Comparison of ENCODE assay signal across 17 mouse cellular contexts in genomic region chr9:24178744-24179143, GRCm38 (mm10).
"Had no signal": no experiment of that assay in that cellular context is flagged by ENCODE, and none has a peak within 500 bp of the region (broad histone marks: within the 10 kb centered on the region; RNA-seq: fewer than 3 reads in every experiment).

No protein-coding gene starts in this region.

- H3K4me2 ChIP-seq: lung, embryonic 15.5 days; midbrain, embryonic 13.5 days; midbrain, embryonic 15.5 days; neural tube, embryonic 12.5 days; stomach, embryonic 15.5 days had no signal

- H3K36me3 ChIP-seq: lung, embryonic 15.5 days; midbrain, embryonic 13.5 days; midbrain, embryonic 15.5 days; neural tube, embryonic 12.5 days; stomach, embryonic 15.5 days had no signal

- H3K4me3 ChIP-seq: lung, embryonic 15.5 days; megakaryocyte, embryonic 14.5 days; midbrain, embryonic 13.5 days; midbrain, embryonic 15.5 days; neural tube, embryonic 12.5 days; stomach, embryonic 15.5 days had no signal

- H3K9ac ChIP-seq: liver, postnatal 0 days; lung, embryonic 15.5 days; midbrain, embryonic 13.5 days; midbrain, embryonic 15.5 days; neural tube, embryonic 12.5 days; stomach, embryonic 15.5 days had no signal

- H3K9me3 ChIP-seq: lung, embryonic 15.5 days; megakaryocyte, embryonic 14.5 days; midbrain, embryonic 13.5 days; midbrain, embryonic 15.5 days; neural tube, embryonic 12.5 days; stomach, embryonic 15.5 days had no signal

- H3K27me3 ChIP-seq: lung, embryonic 15.5 days; megakaryocyte, embryonic 14.5 days; midbrain, embryonic 13.5 days; midbrain, embryonic 15.5 days; neural tube, embryonic 12.5 days; stomach, embryonic 15.5 days had no signal

- ATAC-seq: liver, postnatal 0 days; lung, postnatal 0 days; midbrain, embryonic 13.5 days; midbrain, embryonic 15.5 days had no signal

- H3K4me1 ChIP-seq: lung, embryonic 15.5 days; megakaryocyte, embryonic 14.5 days; midbrain, embryonic 13.5 days; midbrain, embryonic 15.5 days; neural tube, embryonic 12.5 days; stomach, embryonic 15.5 days had no signal

- H3K27ac ChIP-seq: lung, embryonic 15.5 days; macrophage; midbrain, embryonic 13.5 days; midbrain, embryonic 15.5 days; neural tube, embryonic 12.5 days; stomach, embryonic 15.5 days; stomach, postnatal 0 days had no signal

- DNase-seq: liver, postnatal 0 days; lung, adult 2 months; lung, postnatal 14 days; lung, postnatal 36 days; right cerebral cortex, postnatal 14 days; thymus, adult 2 months; thymus, postnatal 25 days; thymus, postnatal 4 days had no signal
